Mouse (Mus musculus) liver, adult (tissue): Measurements from ENCODE around the gene Zfp87.

Source experiments
- GATA4 ChIP-seq: IDR thresholded peaks from 2 replicates; pipeline ENCODE4 v1.6.1; 2014; ENCODE audit warnings: mild to moderate bottlenecking, low read length; ENCODE audit not compliant: insufficient replicate concordance

The Zfp87 gene

DNA sequence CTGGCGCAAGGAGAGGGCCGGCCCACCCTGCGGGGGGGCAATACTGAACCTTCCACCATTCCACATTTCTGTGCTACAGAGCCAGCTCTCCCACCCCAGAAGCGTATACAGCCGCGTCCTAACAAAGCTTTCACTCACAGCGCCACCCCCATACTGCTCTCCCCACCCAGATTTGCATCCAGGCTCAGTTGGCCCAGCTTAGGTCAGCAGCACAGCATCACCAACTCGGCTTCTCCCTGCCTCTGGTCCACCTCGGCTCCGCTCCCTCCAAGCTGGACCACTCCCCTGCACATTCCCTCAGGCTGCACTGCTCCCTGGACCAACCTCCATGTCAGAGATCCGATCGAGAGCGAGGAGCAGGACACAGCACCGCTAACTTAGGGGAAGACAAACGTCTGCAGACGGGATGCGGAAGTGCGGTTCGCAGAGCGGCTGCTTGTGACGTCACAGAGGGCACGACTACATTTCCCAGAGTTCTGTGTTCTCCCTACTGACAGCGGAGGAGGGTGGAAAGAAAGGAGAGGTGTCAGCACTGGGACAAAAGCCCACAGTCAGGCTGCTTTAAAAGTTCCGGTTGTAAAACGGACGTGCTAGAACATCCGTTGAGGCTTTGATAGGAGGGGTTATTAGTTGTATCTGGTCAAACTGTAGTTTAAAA, at the start of gene Zfp87, which contains the start of gene Gm26965:
TSS of gene Zfp87 (minus strand) at position 425 of the 658 bp plus-strand sequence.
TSS of gene Gm26965 (minus strand) at position 399 of the 658 bp plus-strand sequence.
- TF ChIP-seq GATA4, result no peak

DNA sequence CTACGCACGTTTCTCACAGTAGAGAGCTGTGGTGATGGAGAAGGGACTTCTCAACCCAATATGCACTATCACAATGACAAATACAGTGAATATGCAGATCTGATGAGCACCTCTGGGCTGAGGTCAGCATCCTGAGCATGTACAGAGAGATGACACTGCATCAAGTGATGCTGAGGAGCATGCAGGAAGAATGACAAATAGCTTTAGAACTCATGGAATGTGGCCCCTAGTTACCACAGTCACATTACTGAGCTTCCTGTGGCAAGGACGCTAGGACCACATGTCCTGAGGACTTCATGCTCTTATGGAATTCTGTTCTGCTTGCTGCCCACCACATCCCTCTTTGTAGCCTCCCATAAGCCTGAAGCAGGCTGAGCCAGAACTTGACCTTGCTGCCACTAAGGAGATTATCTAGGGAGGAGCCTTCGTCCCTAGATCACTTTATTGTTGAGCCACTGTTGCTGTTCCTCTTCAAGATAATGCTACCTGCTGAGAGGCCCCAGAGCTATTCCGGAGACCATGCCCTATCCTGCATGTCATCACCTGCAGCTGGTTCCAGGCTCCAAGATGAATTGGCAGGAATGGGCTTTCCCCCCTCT, 46.7 kb upstream of the Zfp87 start:
- TF ChIP-seq GATA4, result no peak

DNA sequence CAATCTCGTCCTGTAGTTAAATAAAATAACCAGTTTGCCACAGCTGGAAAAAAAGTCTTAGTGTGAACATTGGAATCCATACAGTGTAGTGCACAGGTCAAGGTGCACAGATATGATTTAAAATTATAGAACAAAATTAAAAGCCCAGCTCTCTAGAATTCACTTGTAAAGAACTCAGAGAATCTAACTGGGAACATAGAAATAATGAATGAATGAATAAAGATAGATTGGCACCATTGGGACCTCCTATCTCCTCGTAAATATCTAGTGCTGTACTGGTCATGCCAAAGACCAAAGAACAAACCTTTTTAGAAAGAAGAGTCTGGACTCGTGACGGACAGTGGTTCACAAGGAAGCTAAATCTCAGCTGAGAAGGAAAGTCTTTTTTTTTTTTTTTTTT, 27.8 kb upstream of the Zfp87 start, which contains the start of gene Zfp748:
TSS of gene Zfp748 (minus strand) at position 101 of the 400 bp plus-strand sequence.
- TF ChIP-seq GATA4, result no peak

DNA sequence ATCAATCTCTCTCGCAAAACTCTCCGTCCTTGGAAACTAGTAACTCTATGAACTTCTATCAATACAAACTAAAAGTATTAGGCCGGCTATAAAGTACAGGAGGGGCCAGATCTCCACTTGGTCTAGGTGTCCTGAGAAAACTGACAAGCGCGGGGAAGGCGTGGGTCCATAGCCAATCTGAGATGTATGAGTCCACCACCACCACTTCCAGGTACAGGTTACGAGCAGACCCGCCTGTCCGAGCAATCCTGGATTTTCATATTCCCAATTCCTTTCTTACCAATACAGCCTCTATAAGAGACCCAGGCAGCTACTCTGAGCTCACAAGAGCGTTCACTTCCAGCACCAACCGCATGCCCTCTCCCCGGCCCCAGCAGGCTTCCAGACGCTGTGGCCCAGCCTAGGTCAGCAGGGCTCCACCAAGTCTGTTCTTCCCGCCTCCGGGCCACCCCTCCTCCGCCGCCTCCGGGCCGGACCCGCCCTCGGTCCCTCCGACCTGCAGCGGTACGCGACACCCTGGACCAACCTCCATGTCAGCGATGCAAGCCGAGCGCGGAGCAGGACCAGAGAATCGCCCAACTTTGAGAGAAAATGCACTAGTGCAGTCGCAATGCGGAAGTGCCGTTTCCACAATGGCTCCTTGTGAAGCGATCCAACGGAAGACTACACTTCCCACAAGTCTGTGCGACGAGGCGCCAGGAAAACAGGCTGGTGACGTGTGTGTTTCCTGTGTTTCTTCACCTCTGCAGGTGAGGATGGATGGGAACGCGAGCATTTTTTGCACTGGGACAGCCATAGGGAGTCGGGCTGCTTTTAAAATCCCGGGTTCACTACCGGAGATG, 26.7 kb upstream of the Zfp87 start:
- TF ChIP-seq GATA4, result no peak

DNA sequence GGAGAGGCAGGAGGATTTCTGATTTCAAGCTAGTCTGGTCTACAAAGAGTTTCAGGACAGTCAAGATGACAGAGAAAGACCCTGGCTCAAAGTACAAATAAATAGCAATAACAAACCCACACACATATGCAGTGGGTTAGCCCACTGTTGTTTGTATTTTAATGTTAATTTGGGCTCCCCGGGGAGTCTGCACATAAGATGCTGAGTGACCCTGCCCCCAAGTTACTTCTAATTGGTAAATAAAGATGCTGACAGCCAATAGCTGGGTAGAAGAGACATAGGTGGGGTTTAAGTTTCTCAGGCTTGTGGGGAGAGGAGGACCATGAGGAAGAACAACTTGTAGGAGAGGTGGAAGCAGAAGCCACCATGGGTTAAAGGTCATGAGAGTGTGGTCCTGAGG, 20.0 kb upstream of the Zfp87 start:
- no peak for TF ChIP-seq GATA4

DNA sequence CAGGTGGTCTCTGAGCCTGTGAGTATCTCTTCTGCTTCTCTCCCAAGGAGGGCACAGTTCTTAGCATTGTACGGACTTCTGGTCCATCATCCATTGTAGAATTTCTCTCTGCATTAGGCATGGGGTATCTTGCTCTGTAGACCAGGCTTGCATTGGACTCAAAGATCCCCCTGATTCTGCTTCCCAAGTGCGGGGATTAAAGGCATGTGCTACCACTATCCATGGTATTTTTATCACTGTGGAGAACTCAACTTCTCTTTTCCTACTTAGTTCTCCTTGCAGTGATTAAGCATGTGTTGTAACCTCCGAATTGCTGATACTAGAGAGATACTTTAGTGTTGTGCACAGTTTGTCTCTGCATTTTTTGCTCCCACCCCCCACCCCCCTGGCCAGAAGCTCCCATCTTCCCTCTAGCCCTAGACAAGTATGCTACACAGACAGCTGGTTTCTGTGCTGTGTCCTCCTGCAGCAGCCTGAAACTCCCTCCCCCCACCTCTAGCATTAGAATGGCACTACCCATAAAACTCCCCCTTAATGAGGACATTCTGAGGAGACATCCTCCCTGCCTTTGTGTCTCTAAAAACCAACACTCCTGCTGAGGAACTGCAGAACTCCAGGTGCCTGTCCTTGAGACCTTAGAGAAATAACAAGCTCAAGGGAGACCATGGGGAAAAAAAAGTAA, 1.2 kb upstream of the Zfp87 start:
- TF ChIP-seq GATA4, result no peak

DNA sequence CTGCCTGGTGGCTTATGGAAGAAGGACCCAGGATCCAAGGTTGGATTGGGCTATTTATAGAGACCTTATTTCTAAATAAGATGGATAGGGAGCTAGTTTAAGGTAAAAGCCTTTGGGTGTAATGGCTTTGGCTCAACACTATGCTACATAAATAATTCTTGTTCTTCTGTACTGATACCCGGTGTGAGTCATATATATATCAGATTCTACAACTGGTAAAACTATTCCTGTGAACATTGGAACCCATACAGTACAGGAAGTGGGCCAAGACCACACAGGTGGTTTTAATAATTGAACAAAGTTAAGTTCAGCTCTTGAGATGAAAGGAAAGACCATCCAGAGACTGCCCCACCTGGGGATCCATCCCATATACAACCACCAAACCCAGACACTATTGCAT, 25.1 kb downstream of the Zfp87 start:
- TF ChIP-seq GATA4, result no peak

DNA sequence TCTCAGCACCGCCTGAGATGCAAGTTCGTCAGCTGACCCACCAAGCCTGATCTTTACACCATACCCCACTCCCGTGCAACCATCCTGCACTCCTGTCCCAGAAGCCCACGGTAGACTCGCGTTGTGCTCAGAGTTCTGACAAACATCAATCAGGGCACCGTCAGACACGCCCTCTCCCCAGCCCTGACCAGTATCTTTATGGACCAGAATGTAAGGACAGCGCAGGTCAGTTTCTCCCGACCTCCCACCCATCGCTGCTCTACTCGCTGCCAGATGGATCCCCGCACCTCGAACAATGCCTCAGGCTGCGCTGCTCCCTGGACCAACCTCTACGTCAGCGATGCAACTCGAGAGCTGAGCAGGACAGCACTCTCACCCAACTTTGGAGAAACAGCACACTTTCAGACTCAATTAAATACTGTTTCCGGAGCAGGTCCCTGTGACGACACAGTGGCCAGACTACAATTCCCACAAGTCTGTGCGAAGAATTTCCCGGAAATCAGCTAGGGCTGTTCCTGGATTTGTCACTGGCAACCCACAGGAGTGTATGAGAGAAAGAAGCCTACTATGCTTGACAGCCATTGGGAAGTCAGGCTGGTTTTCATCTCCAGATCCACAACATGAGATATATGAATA, 25.8 kb downstream of the Zfp87 start, which contains the start of gene Zfp58:
TSS of gene Zfp58 (minus strand) at position 472 of the 636 bp plus-strand sequence.
- no peak for TF ChIP-seq GATA4

DNA sequence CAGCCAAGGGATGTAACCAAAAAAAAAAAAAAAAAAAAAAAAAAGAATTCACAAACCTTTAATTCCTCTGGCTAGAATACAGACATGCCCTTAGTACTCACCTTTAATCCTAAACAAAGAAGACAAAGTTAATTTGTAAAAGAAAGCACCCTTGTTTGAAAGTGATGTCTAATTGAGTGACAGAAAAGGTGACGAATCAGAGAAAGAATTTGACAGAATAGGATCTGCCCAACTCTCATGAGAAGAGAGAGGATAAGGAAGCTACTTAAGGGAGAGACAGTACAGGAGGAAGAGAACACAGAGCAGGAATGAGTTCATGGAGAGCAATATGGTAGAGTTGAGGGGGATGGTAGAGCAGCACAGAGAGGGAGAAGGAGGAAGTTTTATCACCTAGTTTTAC, 30.3 kb downstream of the Zfp87 start:
- TF ChIP-seq GATA4, result no peak

DNA sequence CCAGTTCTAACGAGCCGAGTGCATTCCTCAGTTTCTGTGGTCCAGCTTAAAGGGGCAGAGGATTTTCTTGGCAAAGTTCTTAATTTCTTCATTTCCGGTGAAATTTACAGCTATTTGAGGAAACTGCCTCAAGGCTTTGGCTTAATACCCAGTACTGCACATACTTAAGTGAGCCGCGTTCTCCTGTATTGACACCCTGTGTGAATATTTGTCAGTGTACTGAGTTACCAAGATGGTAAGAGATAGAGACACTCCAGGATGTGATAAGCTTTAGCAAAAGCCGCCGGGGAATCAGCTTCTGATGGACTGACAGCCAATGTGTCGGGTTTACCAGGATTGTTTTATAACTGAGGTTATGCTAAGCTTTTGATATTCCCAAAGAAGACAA, 41.6 kb downstream of the Zfp87 start:
- TF ChIP-seq GATA4, result no peak

DNA sequence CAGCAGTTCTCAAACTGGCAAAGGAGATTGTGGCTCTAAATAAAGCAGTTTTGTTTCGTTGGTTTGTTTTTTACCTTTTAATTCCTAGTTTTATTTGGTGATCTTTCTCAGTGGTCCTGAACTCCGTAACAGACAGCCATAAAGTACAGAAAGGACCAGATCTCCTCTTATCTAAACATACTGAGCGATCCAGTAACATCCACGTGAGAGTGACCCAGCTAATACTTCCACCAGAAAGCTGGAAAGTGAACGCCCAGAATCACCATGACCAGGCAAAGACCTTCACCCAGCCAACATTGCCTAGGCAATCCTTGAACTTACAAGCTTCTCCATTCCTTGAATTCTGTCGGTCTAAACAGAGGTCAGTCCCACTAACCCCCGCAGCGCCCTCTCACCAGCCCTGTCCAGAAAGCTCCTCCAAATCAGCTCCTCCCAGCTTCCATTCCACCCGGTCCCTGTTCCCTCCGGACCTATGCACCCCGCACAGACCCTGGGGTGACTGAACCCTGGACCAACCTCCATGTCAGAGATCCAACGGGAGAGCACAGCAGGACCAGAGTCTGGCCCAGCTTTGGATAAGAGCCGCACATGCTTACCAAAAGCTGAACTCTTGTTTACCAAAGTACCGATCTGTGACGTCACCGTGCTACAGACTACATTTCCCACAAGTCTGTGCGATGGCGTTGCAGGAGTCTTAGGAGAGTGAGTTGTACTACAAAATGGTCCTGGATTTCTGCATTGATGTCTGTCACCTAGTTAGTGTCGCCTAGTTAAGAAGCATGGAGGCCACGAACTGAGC, 42.2 kb downstream of the Zfp87 start, which contains the start of gene Zfp874b:
TSS of gene Zfp874b (minus strand) at position 634 of the 799 bp plus-strand sequence.
- no peak for TF ChIP-seq GATA4

DNA sequence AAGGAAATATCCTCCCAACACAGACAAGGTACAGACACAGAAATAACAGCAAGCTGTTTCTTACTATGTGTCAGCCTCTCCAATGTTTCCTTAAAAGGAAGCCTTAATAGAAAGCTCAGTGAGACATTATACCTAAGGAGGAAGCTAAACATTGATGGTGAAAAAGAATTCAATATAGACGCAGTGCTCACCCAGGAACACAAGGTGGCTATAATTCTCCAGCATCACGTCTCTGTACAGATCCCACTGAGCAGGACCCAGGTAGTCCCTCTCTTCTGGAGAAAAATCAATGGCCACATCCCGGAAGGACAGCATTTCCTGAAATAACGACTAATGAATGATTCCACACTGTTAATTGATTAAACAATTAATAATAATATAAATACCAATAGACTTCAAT, 44.4 kb downstream of the Zfp87 start:
- no peak for TF ChIP-seq GATA4

DNA sequence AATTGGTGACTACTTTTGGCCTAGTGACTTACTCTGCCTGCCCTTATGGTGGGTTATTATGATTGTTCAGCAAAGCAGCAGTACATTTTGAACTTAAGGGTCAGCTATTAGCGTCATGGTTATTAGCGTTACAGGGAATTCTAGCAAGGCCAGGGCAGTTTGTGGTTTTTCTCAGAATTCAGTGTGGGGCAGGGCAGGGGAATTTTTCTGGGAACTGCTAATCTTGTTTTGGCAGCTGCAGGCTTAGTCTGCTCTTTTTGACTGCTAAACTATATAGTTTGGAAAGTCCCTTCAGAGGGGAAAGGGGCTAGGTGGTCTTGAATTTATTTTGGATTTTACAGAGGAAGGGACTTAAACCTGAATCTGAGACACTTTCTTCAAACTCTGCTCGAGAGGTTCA, 56.7 kb downstream of the Zfp87 start:
- no peak for TF ChIP-seq GATA4
